Mouse (Mus musculus) stomach, embryonic 14.5 days (tissue): Measurements from ENCODE around the gene Selenon. TPM values are rescaled to one million over a fixed set of nuclear protein-coding genes. Genes with fewer than 3 reads are reported as not detected.

Experiments used
- ATAC-seq: fragments of 200-750 bp; cut with Nextera tagmentation; 2 replicates; pipeline ENCODE4 v1.8.0; 2017; ENCODE audit warnings: low read depth, moderate TSS enrichment; ENCODE audit not compliant: insufficient number of reproducible peaks, insufficient read depth, low FRiP score
- H3K27ac ChIP-seq: fragments of 300-500 bp; sonication (generic); 2 replicates; pipeline ENCODE4 v1.5.1; 2014; ENCODE audit warnings: mild to moderate bottlenecking, low read length, moderate library complexity, mixed read lengths
- H3K27me3 ChIP-seq: fragments of 300-500 bp; sonication (generic); 2 replicates; pipeline ENCODE4 v1.6.1; 2014; ENCODE audit warnings: low read length, control low read depth, mixed read lengths; ENCODE audit not compliant: control insufficient read depth, insufficient read depth
- H3K36me3 ChIP-seq: fragments of 300-500 bp; sonication (generic); 2 replicates; pipeline ENCODE4 v1.6.1; 2014; ENCODE audit warnings: mild to moderate bottlenecking, control low read depth, low read length, moderate library complexity, mixed read lengths; ENCODE audit not compliant: control insufficient read depth, insufficient read depth
- H3K4me1 ChIP-seq: fragments of 300-500 bp; sonication (generic); 2 replicates; pipeline ENCODE4 v1.6.1; 2014; ENCODE audit warnings: low read length, control low read depth, mixed read lengths; ENCODE audit not compliant: control insufficient read depth, insufficient read depth
- H3K4me2 ChIP-seq: fragments of 300-500 bp; sonication (generic); replicated peaks from 2 replicates; pipeline ENCODE4 v1.6.1; 2014; ENCODE audit warnings: low read depth, low read length, control low read depth
- H3K4me3 ChIP-seq: fragments of 300-500 bp; sonication (generic); 2 replicates; pipeline ENCODE4 v1.5.1; 2014; ENCODE audit warnings: low read depth, low read length, control low read depth
- H3K9ac ChIP-seq: fragments of 300-500 bp; sonication (generic); replicated peaks from 2 replicates; pipeline ENCODE4 v1.6.1; 2014; ENCODE audit warnings: low read depth, mild to moderate bottlenecking, control low read depth, low read length, moderate library complexity, mixed read lengths
- H3K9me3 ChIP-seq: fragments of 300-500 bp; sonication (generic); 2 replicates; pipeline ENCODE4 v1.6.1; 2016; ENCODE audit warnings: low read depth, low read length, control low read depth; ENCODE audit not compliant: control insufficient read depth
- WGBS: fragments of 180-500 bp; shearing (Covaris S2); extraction: QIAGEN DNeasy Blood & Tissue Kit; methylation state at CpG from one replicate; pipeline ENCODE4 v1.1.7; 2014; 5-methylcytosine and 5-hydroxymethylcytosine counted together
- polyA plus RNA-seq: library from polyadenylated mRNA; unstranded; fragments of >200 nt; fragmentation: Nextera tagmentation; extraction: Ambion mirVana; gene quantifications from 2 replicates; pipeline ENCODE4 v1.2.1, GENCODE M21; 2014

Selenon gene
- polyA plus RNA-seq, 1 experiment from 2014 or later, result 21.6 TPM

- H3K27me3 ChIP-seq, result no peaks in the 10 kb centered on the region
- no peak for ATAC-seq
Observed at GRCm38 (mm10) chr4:134572449-134573300, 20.7 kb upstream of the Selenon start.

GRCm38 (mm10) chr4:134570704-134571451 lies 18.9 kb upstream of the Selenon start:
- no peak overlapping the region for H3K4me2 ChIP-seq
- H3K27ac ChIP-seq, result no peak overlapping the region
- H3K36me3 ChIP-seq, result no peaks in the 10 kb centered on the region
- no peaks in the 10 kb centered on the region for H3K27me3 ChIP-seq
- H3K4me3 ChIP-seq, result no peak overlapping the region
- no peaks in the 10 kb centered on the region for H3K9me3 ChIP-seq
- ATAC-seq, result no peak
- no peaks in the 10 kb centered on the region for H3K4me1 ChIP-seq
- no peak overlapping the region for H3K9ac ChIP-seq
- 78% methylated on average over 14 of the region's 14 CpGs for WGBS

More at GRCm38 (mm10) chr4:134572449-134573300, 20.7 kb upstream of the Selenon start:
- Histone ChIP-seq H3K27ac (no peak overlapping the region), H3K36me3 (no peaks in the 10 kb centered on the region), H3K9me3 (no peaks in the 10 kb centered on the region), H3K9ac (no peak overlapping the region), H3K4me2 (no peak overlapping the region), H3K4me1 (no peaks in the 10 kb centered on the region), H3K4me3 (no peak overlapping the region)
- WGBS, result 80% methylated on average over 24 of the region's 24 CpGs

- no peak overlapping the region for H3K9ac ChIP-seq
Observed at GRCm38 (mm10) chr4:134569831-134570230, 17.9 kb upstream of the Selenon start.

GRCm38 (mm10) chr4:134569205-134569604 lies 17.2 kb upstream of the Selenon start:
- ATAC-seq, result no peak
- no peaks in the 10 kb centered on the region for H3K27me3 ChIP-seq
- H3K9me3 ChIP-seq, result no peaks in the 10 kb centered on the region
- H3K36me3 ChIP-seq, result no peaks in the 10 kb centered on the region
- no peak overlapping the region for H3K4me3 ChIP-seq
- 80% methylated on average over 6 of the region's 6 CpGs for whole genome bisulfite sequencing
- H3K9ac ChIP-seq, result no peak overlapping the region
- no peak overlapping the region for H3K27ac ChIP-seq
- no peaks in the 10 kb centered on the region for H3K4me1 ChIP-seq
- no peak overlapping the region for H3K4me2 ChIP-seq

More at GRCm38 (mm10) chr4:134569831-134570230, 17.9 kb upstream of the Selenon start:
- no peak overlapping the region for H3K27ac ChIP-seq
- H3K4me1 ChIP-seq, result no peaks in the 10 kb centered on the region
- 69% methylated on average over 8 of the region's 8 CpGs for WGBS
- no peaks in the 10 kb centered on the region for H3K9me3 ChIP-seq
- H3K4me2 ChIP-seq, result no peak overlapping the region
- ATAC-seq, result no peak
- no peaks in the 10 kb centered on the region for H3K27me3 ChIP-seq
- H3K36me3 ChIP-seq, result no peaks in the 10 kb centered on the region
- H3K4me3 ChIP-seq, result no peak overlapping the region

GRCm38 (mm10) chr4:134567377-134568226 lies 15.6 kb upstream of the Selenon start:
- Histone ChIP-seq H3K4me3 (no peak overlapping the region), H3K27ac (no peak overlapping the region), H3K4me2 (no peak overlapping the region), H3K27me3 (no peaks in the 10 kb centered on the region), H3K4me1 (no peaks in the 10 kb centered on the region), H3K9me3 (no peaks in the 10 kb centered on the region), H3K36me3 (no peaks in the 10 kb centered on the region), H3K9ac (no peak overlapping the region)
- WGBS, result 31% methylated on average over 19 of the region's 19 CpGs
- ATAC-seq, result no peak

- no peaks in the 10 kb centered on the region for H3K36me3 ChIP-seq
- H3K27me3 ChIP-seq, result no peaks in the 10 kb centered on the region
- H3K4me1 ChIP-seq, result no peaks in the 10 kb centered on the region
- WGBS, result 81% methylated on average over 6 of the region's 6 CpGs
- no peaks in the 10 kb centered on the region for H3K9me3 ChIP-seq
- no peak overlapping the region for H3K4me2 ChIP-seq
- H3K4me3 ChIP-seq, result no peak overlapping the region
- H3K9ac ChIP-seq, result no peak overlapping the region
- no peak overlapping the region for H3K27ac ChIP-seq
- no peak for ATAC-seq
Observed at GRCm38 (mm10) chr4:134564093-134564492, 12.1 kb upstream of the Selenon start.

- H3K4me3 ChIP-seq, result no peak overlapping the region
Observed at GRCm38 (mm10) chr4:134563624-134564023, 11.7 kb upstream of the Selenon start.

GRCm38 (mm10) chr4:134562014-134562413 lies 10.0 kb upstream of the Selenon start:
- no peak overlapping the region for H3K27ac ChIP-seq
- no peak overlapping the region for H3K4me2 ChIP-seq
- H3K9me3 ChIP-seq, result no peaks in the 10 kb centered on the region
- no peaks in the 10 kb centered on the region for H3K27me3 ChIP-seq
- H3K4me1 ChIP-seq, result no peaks in the 10 kb centered on the region
- no peaks in the 10 kb centered on the region for H3K36me3 ChIP-seq
- no peak for ATAC-seq
- no peak overlapping the region for H3K9ac ChIP-seq
- H3K4me3 ChIP-seq, result no peak overlapping the region
- 82% methylated on average over 2 of the region's 2 CpGs for WGBS

More at GRCm38 (mm10) chr4:134563624-134564023, 11.7 kb upstream of the Selenon start:
- no peak for ATAC-seq
- no peaks in the 10 kb centered on the region for H3K27me3 ChIP-seq
- no peak overlapping the region for H3K4me2 ChIP-seq
- WGBS, result 86% methylated on average over 16 of the region's 16 CpGs
- no peaks in the 10 kb centered on the region for H3K9me3 ChIP-seq
- no peaks in the 10 kb centered on the region for H3K4me1 ChIP-seq
- no peaks in the 10 kb centered on the region for H3K36me3 ChIP-seq
- no peak overlapping the region for H3K27ac ChIP-seq
- H3K9ac ChIP-seq, result no peak overlapping the region
